Mouse (Mus musculus) neural tube, embryonic 12.5 days (tissue): Measurements from ENCODE around the gene Clec4a2. TPM values are rescaled to one million over a fixed set of nuclear protein-coding genes. Genes with fewer than 3 reads are reported as not detected.

Experiments
- polyA plus RNA-seq: library from polyadenylated mRNA; unstranded; fragments of >200 nt; fragmentation: Nextera tagmentation; extraction: Ambion mirVana; gene quantifications from 2 replicates; pipeline ENCODE4 v1.2.1, GENCODE M21; 2016

Gene Clec4a2
- polyA plus RNA-seq, 1 experiment from 2014 or later, result 1.2 TPM

Other genes starting within 250 kb of the Clec4a2 start
- gene Necap1, start 232.0 kb upstream of the Clec4a2 start, polyA plus RNA-seq, result 90.9 and 100 TPM in 2 replicates
- gene Clec4a1, start 184.6 kb upstream of the Clec4a2 start, polyA plus RNA-seq, result 0.52 and 0.75 TPM in 2 replicates
- gene Clec4a3, start 153.9 kb upstream of the Clec4a2 start, polyA plus RNA-seq, result 0.34 and 0.44 TPM in 2 replicates
- not detected in 2 replicates for gene Clec4a4, start 116.1 kb upstream of the Clec4a2 start, polyA plus RNA-seq
- gene Clec4b1, start 56.5 kb upstream of the Clec4a2 start, polyA plus RNA-seq, result not detected in 2 replicates
- not detected in 2 replicates for gene Clec4b2, start 66.5 kb downstream of the Clec4a2 start, polyA plus RNA-seq
- 0.28 and 0.66 TPM in 2 replicates for gene Clec4n, start 123.4 kb downstream of the Clec4a2 start, polyA plus RNA-seq
- gene Clec4d, start 155.7 kb downstream of the Clec4a2 start, polyA plus RNA-seq, result not detected in 2 replicates
- gene Clec4e, start 183.4 kb downstream of the Clec4a2 start, polyA plus RNA-seq, result not detected in 2 replicates
- gene Vmn2r19, start 201.9 kb downstream of the Clec4a2 start, polyA plus RNA-seq, result not detected in 2 replicates